Mouse (Mus musculus) neural tube, embryonic 11.5 days (tissue): Measurements from ENCODE around the gene Gm42791. TPM values are rescaled to one million over a fixed set of nuclear protein-coding genes. Genes with fewer than 3 reads are reported as not detected.
A peak's percentile ranks its signal among the peaks of the same experiment; 100 is the strongest.

ENCODE experiments used
- ATAC-seq: fragments of 200-750 bp; cut with Nextera tagmentation; 2 replicates; pipeline ENCODE4 v1.8.0; 2017; ENCODE audit warnings: moderate number of reproducible peaks, mild to moderate bottlenecking, moderate TSS enrichment, moderate library complexity; ENCODE audit not compliant: insufficient read depth, low FRiP score, low TSS enrichment
- DNase-seq: peaks from one replicate; pipeline ENCODE4 v3.0.0-alpha.2; 2015; ENCODE audit warnings: low spot score
- H3K27ac ChIP-seq: fragments of 300-500 bp; sonication (generic); 2 replicates; pipeline ENCODE4 v1.5.1; 2014; ENCODE audit warnings: low read depth, mild to moderate bottlenecking, low read length
- H3K27me3 ChIP-seq: fragments of 300-500 bp; sonication (generic); 2 replicates; pipeline ENCODE4 v1.6.1; 2014; ENCODE audit warnings: mild to moderate bottlenecking, low read length, mixed read lengths; ENCODE audit not compliant: control insufficient read depth, insufficient read depth
- H3K36me3 ChIP-seq: fragments of 300-500 bp; sonication (generic); 2 replicates; pipeline ENCODE4 v1.6.1; 2014; ENCODE audit warnings: mild to moderate bottlenecking, low read length, moderate library complexity, mixed read lengths; ENCODE audit not compliant: control insufficient read depth, insufficient read depth
- H3K4me1 ChIP-seq: fragments of 300-500 bp; sonication (generic); 2 replicates; pipeline ENCODE4 v1.6.1; 2014; ENCODE audit warnings: low read length, mixed read lengths; ENCODE audit not compliant: control insufficient read depth, insufficient read depth
- H3K4me2 ChIP-seq: fragments of 300-500 bp; sonication (generic); 2 replicates; pipeline ENCODE4 v1.6.1; 2014; ENCODE audit warnings: low read depth, mild to moderate bottlenecking, moderate library complexity
- H3K4me3 ChIP-seq: fragments of 300-500 bp; sonication (generic); 2 replicates; pipeline ENCODE4 v1.5.1; 2014; ENCODE audit warnings: low read depth, low read length
- H3K9ac ChIP-seq: fragments of 300-500 bp; sonication (generic); 2 replicates; pipeline ENCODE4 v1.6.1; 2014; ENCODE audit warnings: mild to moderate bottlenecking, low read length
- H3K9me3 ChIP-seq: fragments of 300-500 bp; sonication (generic); 2 replicates; pipeline ENCODE4 v1.6.1; 2016; ENCODE audit warnings: low read length; ENCODE audit not compliant: control insufficient read depth
- WGBS: fragments of 180-500 bp; shearing (Covaris S2); extraction: QIAGEN DNeasy Blood & Tissue Kit; methylation state at CpG from one replicate; pipeline ENCODE4 v1.1.7; 2014; 5-methylcytosine and 5-hydroxymethylcytosine counted together
- polyA plus RNA-seq: library from polyadenylated mRNA; unstranded; fragments of >200 nt; fragmentation: Nextera tagmentation; extraction: Ambion mirVana; gene quantifications from 2 replicates; pipeline ENCODE4 v1.2.1, GENCODE M21; 2014

Gm42791 gene
- polyA plus RNA-seq, 1 experiment from 2014 or later, result 2.0 TPM

DNA sequence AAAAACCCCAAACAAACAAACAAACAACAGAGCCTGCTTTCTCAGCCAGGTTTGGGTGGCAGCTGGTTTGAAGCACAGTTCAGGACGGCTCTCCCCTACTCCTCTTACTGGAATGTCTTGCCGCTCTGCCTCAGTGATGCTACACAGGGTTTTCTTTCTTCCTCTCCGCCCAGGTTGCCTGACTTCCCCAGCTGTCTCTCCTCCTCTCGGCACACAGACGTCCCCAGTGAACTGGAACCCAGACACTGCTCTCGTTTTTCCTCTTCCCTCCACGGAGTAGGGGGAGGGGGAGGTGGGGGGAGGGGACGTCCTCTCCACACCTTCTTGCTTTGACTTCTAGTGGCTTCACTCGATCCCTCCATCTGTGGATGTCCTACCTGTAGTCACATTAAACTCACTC is 10.1 kb upstream of the Gm42791 start:
- H3K27me3 ChIP-seq, result no peaks in the 10 kb centered on the region
- no peak overlapping the region for H3K4me2 ChIP-seq
- no peak overlapping the region for H3K4me3 ChIP-seq
- H3K27ac ChIP-seq, result no peak overlapping the region
- H3K4me1 ChIP-seq, result peaks cover 3% of the 10 kb centered on the region
- no peak overlapping the region for H3K9ac ChIP-seq
- 45% methylated on average over 9 of the region's 9 CpGs for WGBS
- H3K9me3 ChIP-seq, result no peaks in the 10 kb centered on the region
- peak; percentile 29 for DNase-seq
- no peak for ATAC-seq
- no peaks in the 10 kb centered on the region for H3K36me3 ChIP-seq

DNA sequence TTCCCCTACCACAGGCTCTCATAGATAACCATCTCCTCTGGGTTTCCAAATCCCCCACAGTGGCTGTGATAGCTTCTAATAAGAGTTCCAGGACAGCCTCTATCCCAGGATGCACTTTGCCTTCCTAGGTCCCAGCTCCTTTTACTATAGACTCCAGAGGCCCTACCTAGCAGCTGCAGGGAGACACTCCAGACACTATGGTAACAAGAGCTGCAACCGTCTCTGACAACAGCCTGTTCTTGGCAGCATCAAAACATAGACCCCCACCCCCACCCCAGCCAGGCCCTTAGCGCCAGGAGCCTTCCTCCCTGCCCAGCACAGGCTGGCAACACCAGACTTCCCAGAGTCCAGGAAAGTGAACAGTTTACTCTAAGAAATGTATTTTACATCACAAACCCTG is 8.2 kb upstream of the Gm42791 start:
- no peaks in the 10 kb centered on the region for H3K36me3 ChIP-seq
- no peak overlapping the region for H3K9ac ChIP-seq
- ATAC-seq (no peak), DNase-seq (no peak)
- WGBS, result 49% methylated on average over 2 of the region's 2 CpGs
- H3K4me3 ChIP-seq, result no peak overlapping the region
- no peak overlapping the region for H3K27ac ChIP-seq
- no peaks in the 10 kb centered on the region for H3K27me3 ChIP-seq
- no peak overlapping the region for H3K4me2 ChIP-seq
- peaks cover 3% of the 10 kb centered on the region for H3K4me1 ChIP-seq
- H3K9me3 ChIP-seq, result no peaks in the 10 kb centered on the region

DNA sequence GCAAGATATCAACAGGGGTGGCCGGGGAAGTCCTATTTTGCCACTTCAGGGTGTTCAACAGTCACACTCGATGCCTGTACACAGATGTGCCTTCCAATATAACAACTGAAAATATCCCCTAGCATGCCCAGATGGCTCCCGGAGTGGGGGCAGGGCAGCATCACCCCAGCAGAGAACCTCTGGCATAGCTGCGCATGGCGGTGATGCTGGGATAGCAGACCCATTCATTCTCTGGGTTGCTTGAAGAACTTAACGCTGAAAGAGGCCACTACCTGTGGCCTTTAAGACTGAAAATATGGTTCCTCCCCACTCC is 7.8 kb upstream of the Gm42791 start:
- ATAC-seq (no peak), DNase-seq (no peak)
- Histone ChIP-seq H3K4me2 (no peak overlapping the region), H3K9me3 (no peaks in the 10 kb centered on the region), H3K36me3 (no peaks in the 10 kb centered on the region), H3K9ac (no peak overlapping the region), H3K27ac (no peak overlapping the region), H3K4me3 (no peak overlapping the region), H3K4me1 (peaks cover 3% of the 10 kb centered on the region), H3K27me3 (no peaks in the 10 kb centered on the region)
- WGBS, result 81% methylated on average over 6 of the region's 6 CpGs

DNA sequence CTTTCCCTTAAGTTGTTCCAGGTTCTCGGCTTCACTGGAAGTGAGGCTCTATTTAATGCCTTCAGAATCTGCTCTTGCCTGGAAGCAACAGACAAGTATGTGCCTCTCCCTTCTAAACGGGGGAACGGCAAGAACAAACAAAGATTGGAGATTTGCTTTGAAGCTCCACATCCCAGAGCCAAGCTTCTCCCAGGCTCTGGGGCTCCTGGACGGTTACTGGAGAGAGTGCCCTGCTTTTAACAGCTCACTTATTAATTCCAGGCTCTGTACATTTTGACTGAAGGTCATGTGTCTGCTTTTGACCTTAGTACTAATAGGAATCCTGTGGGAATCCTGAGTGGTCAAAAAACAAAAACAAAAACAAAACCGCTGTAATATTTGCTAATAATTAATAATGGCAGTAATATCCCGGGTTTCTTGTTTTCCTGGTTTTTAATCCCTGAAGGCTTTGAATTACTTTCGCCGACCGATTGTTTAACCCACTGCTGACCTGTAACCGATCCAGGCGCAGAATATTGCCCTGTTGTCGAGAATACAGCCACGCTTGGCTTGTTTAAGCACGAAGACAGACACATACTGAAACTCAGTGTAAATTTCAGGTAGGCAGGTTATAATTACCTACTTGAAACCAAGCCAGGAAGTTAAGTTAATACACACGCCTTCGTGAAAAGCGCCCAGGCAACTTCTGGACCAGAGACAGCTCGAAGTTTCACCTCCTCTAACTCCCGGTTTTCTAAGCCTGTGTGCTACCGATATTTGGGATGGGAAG is 7.3 kb upstream of the Gm42791 start:
- WGBS, result 72% methylated on average over 20 of the region's 20 CpGs
- Histone ChIP-seq H3K9me3 (no peaks in the 10 kb centered on the region), H3K36me3 (no peaks in the 10 kb centered on the region), H3K27ac (no peak overlapping the region), H3K4me3 (no peak overlapping the region), H3K4me2 (no peak overlapping the region), H3K4me1 (peaks cover 3% of the 10 kb centered on the region), H3K27me3 (no peaks in the 10 kb centered on the region), H3K9ac (no peak overlapping the region)
- DNase-seq, result no peak
- no peak for ATAC-seq

DNA sequence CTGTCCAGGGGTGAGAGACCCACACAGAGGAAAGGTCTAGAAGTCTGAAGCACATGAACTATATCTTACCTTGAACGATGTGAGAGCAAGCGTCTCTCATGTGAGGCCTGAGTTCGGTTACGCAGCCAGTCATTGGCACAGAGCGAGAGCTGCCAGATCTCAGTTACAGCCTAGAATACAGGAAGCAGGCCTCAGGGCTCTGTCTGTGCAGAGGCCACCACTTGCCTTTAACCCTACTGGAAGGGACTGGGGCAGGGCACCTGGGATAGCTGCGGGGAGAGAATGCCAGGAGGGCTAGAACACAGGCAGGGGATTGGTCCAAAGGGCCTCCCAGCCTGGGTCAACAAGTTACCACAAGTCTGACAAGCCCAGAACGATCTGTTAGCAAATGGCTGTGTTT is 4.9 kb upstream of the Gm42791 start:
- no peaks in the 10 kb centered on the region for H3K27me3 ChIP-seq
- WGBS, result 88% methylated on average over 7 of the region's 7 CpGs
- no peak for ATAC-seq

DNA sequence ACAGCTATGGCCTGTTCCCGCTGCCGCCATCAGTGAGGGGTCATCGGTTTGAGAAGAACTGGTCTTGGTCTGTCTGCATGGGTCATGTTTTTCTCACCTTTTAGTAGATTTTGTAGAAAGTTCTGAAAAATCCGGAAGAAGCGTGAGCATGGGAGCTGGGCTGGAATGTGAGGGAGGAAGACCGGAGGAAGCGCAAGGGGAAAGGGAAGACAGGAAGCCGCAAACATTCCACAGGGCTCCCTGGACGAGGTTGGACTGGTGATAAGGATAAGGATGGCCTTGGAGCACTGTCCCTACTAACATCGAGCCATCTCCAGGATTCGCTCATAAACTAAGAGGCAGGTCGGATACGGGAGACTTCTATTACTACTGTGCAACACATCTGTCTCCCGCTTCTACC is 3.6 kb upstream of the Gm42791 start:
- no peak for ATAC-seq

More for the DNA sequence above, 4.9 kb upstream of the Gm42791 start:
- no peak overlapping the region for H3K4me2 ChIP-seq
- no peak overlapping the region for H3K27ac ChIP-seq
- no peaks in the 10 kb centered on the region for H3K9me3 ChIP-seq
- no peak for DNase-seq
- H3K4me1 ChIP-seq, result peaks cover 7% of the 10 kb centered on the region; the same call in 1 of the 2 replicates
- H3K9ac ChIP-seq, result no peak overlapping the region
- no peaks in the 10 kb centered on the region for H3K36me3 ChIP-seq
- no peak overlapping the region for H3K4me3 ChIP-seq

DNA sequence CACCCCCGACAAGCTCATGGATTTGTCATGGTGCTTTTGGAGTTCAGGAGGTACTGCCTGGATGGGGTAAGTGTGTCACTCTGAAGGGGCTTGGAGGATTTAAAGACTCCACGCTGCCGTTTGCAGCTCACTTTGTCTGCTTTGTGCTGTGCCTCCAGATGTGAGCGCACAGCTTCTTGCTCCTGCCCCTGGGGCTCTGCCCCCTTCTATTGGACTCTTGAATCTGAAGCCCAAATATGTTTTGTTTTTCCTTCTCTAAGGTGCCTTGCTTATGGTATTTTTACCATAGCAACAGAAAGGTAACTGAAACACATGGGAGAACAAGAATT is 1.7 kb upstream of the Gm42791 start:
- 51% methylated on average over 4 of the region's 4 CpGs for WGBS
- Histone ChIP-seq H3K4me1 (peaks cover 7% of the 10 kb centered on the region; the same call in 1 of the 2 replicates), H3K36me3 (no peaks in the 10 kb centered on the region), H3K9me3 (no peaks in the 10 kb centered on the region), H3K27ac (no peak overlapping the region), H3K27me3 (no peaks in the 10 kb centered on the region), H3K4me2 (no peak overlapping the region), H3K9ac (no peak overlapping the region), H3K4me3 (no peak overlapping the region)
- ATAC-seq (no peak), DNase-seq (no peak)

More for the DNA sequence above, 3.6 kb upstream of the Gm42791 start:
- H3K4me3 ChIP-seq, result no peak overlapping the region
- no peak overlapping the region for H3K4me2 ChIP-seq
- H3K9me3 ChIP-seq, result no peaks in the 10 kb centered on the region
- H3K9ac ChIP-seq, result no peak overlapping the region
- 91% methylated on average over 14 of the region's 14 CpGs for WGBS
- H3K27ac ChIP-seq, result no peak overlapping the region
- no peaks in the 10 kb centered on the region for H3K27me3 ChIP-seq
- peaks cover 7% of the 10 kb centered on the region; the same call in 1 of the 2 replicates for H3K4me1 ChIP-seq
- H3K36me3 ChIP-seq, result no peaks in the 10 kb centered on the region
- DNase-seq, result no peak

DNA sequence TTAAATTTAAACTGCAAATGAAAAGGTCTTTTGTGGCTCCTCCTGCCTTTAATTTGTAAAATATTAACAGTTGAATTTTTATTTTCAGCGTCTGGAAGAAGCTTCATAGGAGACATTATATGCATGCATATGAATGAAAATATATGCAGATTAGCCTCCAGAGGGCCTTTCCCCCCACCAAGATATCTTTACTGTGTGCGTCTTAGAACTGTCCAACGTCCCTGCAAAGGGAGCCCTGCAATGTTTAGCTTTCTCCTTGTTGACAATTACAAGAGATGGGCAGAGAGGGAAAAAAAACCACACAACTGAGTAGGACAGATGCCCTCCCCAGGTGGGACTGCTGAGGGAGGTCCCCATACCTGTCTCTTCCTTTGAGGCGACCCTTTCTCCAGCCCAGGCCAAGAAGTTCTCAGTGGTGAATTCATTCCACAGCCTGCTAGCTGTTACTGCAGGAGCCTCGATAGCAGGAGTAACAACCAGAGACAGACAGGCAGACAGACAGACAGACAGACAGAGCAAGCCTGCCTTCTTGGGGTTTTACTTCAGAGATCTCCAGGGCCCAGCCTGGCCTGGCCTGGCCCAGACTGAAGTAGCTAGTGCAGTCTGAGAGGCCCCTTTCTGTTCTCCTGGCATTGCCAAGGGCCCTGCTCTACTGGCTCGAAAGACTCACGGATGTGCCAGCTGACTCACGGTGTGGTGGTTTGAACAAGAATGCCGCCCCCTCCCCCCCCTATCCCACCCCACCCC is 1.2 kb upstream of the Gm42791 start:
- Histone ChIP-seq H3K27me3 (no peaks in the 10 kb centered on the region), H3K36me3 (no peaks in the 10 kb centered on the region), H3K27ac (no peak overlapping the region)

DNA sequence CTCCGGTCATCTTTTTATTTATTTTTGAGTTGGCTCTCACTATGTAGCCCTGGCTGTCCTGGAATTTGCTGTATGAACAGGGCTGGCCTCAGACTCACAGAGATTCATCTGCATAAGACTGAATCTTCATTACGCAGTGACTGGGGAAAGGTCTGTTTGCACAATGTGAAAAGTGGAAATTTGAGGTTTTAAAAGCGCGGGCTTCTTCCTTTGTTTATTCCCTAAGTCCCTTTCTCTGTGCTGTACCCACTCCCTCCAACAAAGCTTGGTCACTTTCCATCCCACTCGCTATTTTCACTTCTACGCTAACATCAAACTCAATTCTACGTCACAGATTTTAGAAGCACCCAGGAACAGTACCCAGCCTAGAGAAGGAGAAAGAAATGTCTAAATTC is 639 bp downstream of the Gm42791 start:
- H3K9ac ChIP-seq, result peak overlapping the region; percentile 81
- no peaks in the 10 kb centered on the region for H3K36me3 ChIP-seq
- ATAC-seq, result no peak
- peaks cover 7% of the 10 kb centered on the region; the same call in 1 of the 2 replicates for H3K4me1 ChIP-seq
- H3K27ac ChIP-seq, result peak overlapping the region; percentile 95
- WGBS, result 42% methylated on average over 7 of the region's 7 CpGs
- no peak for DNase-seq
- no peaks in the 10 kb centered on the region for H3K27me3 ChIP-seq
- H3K4me3 ChIP-seq, result peak overlapping the region; percentile 50
- no peaks in the 10 kb centered on the region for H3K9me3 ChIP-seq
- H3K4me2 ChIP-seq, result peak overlapping the region; percentile 84

More for the DNA sequence above, 1.2 kb upstream of the Gm42791 start:
- WGBS, result 70% methylated on average over 9 of the region's 9 CpGs
- no peak for DNase-seq
- no peak for ATAC-seq
- Histone ChIP-seq H3K4me3 (no peak overlapping the region), H3K9ac (no peak overlapping the region), H3K4me2 (no peak overlapping the region), H3K4me1 (peaks cover 7% of the 10 kb centered on the region; the same call in 1 of the 2 replicates), H3K9me3 (no peaks in the 10 kb centered on the region)
